Comparison of ENCODE assay signal across 19 mouse cellular contexts in genomic region chr4:134871477-134871876, GRCm38 (mm10). TPM values are rescaled to one million over a fixed set of nuclear protein-coding genes. Genes with fewer than 3 reads are reported as not detected.
"Had no signal": no experiment of that assay in that cellular context is flagged by ENCODE, and none has a peak within 500 bp of the region (broad histone marks: within the 10 kb centered on the region; RNA-seq: fewer than 3 reads in every experiment).

No protein-coding gene starts in this region.

- ATAC-seq: intestine, embryonic 15.5 days; lung, postnatal 0 days had no signal

- H3K36me3 ChIP-seq: intestine, embryonic 15.5 days; kidney, embryonic 15.5 days; limb, embryonic 10.5 days; neural tube, embryonic 12.5 days; stomach, embryonic 15.5 days had no signal

- H3K4me2 ChIP-seq: intestine, embryonic 15.5 days; kidney, embryonic 15.5 days; neural tube, embryonic 12.5 days; stomach, embryonic 15.5 days had no signal

- H3K9me3 ChIP-seq: intestine, embryonic 15.5 days; kidney, embryonic 15.5 days; limb, embryonic 10.5 days; neural tube, embryonic 12.5 days; stomach, embryonic 15.5 days had no signal

- H3K9ac ChIP-seq: intestine, embryonic 15.5 days; kidney, embryonic 15.5 days; neural tube, embryonic 12.5 days; stomach, embryonic 15.5 days had no signal

- H3K4me3 ChIP-seq: intestine, embryonic 15.5 days; kidney, embryonic 15.5 days; left cerebral cortex, adult 2 months; limb, embryonic 10.5 days; neural tube, embryonic 12.5 days; stomach, embryonic 15.5 days had no signal

- DNase-seq: kidney, adult 2 months; kidney, postnatal 14 days; lung, adult 2 months; lung, postnatal 36 days; midbrain, embryonic 14.5 days; retina, postnatal 1 day; right cerebral cortex, postnatal 14 days; thymus, postnatal 25 days had no signal

- H3K27ac ChIP-seq: intestine, embryonic 15.5 days; kidney, embryonic 15.5 days; left cerebral cortex, adult 2 months; limb, embryonic 10.5 days; neural tube, embryonic 12.5 days; stomach, embryonic 15.5 days had no signal

- H3K4me1 ChIP-seq: neural tube, embryonic 12.5 days had no signal

RNA-seq across cellular contexts. Expression of gene Rhd, which starts 7.1 kb away (rescaled TPM):
- total RNA-seq: layer of hippocampus, postnatal 25 days; left cerebral cortex, adult 2 months; left cerebral cortex, postnatal 14 days; monocyte, adult 5-6 weeks; neutrophil, adult 5-6 weeks had no signal
